Mouse (Mus musculus): ENCODE measurements around the gene Tmem221. TPM values are rescaled to one million over a fixed set of nuclear protein-coding genes. Genes with fewer than 3 reads are reported as not detected.

The Tmem221 gene
- polyA plus RNA-seq, 1 experiment = not detected

DNA sequence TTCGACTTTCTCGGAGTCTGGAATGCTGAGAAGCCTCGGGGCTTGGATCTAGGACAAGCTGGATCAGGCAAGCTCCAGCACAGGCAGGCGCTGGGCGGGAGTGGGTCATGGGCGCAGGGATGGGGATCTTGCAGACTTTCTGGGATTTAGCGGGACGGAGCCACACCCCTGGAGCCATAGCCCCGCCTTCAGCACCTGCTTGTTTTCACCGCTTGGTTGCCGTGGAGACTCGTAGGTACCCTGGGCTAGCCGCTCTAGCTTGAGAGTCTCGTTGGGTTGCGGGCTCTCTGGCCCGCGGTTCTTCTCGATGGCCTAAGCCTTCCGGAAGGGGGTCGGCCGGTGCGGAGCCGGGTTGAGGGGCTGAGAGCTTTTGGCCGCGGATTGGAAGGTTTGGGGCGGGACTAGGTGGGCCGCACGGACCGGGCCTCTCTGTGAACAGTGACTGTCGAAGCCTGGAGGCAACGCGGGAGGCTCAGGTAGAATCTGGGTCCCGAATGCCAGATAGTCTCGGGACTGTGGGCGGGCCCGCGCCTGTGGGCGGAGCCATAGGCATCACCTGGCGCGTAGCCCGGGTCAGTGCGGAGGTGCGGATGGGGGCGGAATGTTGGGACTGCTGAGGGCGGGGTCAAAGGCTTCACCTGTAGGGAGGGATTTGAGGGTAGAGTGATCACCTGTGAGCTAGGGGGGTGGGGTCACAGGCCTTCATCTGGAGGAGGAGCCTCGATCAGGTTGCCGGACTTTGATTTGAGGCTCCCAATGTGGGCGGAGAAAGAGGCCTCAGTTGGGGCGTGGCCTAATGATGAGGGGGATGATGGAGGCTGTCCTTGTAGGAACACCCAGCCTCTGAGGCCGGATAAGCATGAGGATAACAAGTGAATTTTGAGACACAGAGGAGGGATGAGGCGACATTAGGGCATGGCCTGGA, 11.0 kb upstream of the Tmem221 start:
- Histone ChIP-seq H3K27ac (replicated peaks; ENCODE audit: low read depth, low read length) (peak overlapping the region; percentile 88), H3K4me1 (ENCODE audit: control insufficient read depth, insufficient read depth, insufficient read length, low read length) (peaks cover 12% of the 10 kb centered on the region), H3K4me3 (ENCODE audit: insufficient read depth, low read depth, low read length) (peak overlapping the region; percentile 75)

DNA sequence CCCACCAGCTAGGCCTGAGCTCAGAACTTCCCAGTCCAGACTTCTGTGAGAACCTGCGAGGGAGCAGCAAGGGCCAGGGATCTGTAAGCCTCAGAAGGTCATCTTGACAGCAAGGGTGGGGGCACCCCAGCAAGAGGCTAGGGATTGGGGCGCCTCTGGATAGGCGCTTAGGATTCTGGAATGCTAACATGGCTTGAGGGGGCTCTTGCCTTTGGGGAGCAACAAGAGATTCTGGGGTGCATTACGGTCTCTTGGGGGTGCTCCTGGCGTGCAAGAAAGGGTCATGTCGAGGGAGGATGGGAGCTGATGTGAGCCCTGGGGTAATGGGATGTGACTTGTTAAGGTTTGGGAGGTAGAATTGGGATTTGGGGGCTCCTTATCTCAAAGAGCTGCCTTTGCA, 10.3 kb upstream of the Tmem221 start:
- Histone ChIP-seq H3K4me3 (ENCODE audit: insufficient read depth, low read depth, low read length) (peak overlapping the region; percentile 75), H3K4me1 (ENCODE audit: control insufficient read depth, insufficient read depth, insufficient read length, low read length) (peaks cover 12% of the 10 kb centered on the region), H3K27ac (replicated peaks; ENCODE audit: low read depth, low read length) (peak overlapping the region; percentile 88)

DNA sequence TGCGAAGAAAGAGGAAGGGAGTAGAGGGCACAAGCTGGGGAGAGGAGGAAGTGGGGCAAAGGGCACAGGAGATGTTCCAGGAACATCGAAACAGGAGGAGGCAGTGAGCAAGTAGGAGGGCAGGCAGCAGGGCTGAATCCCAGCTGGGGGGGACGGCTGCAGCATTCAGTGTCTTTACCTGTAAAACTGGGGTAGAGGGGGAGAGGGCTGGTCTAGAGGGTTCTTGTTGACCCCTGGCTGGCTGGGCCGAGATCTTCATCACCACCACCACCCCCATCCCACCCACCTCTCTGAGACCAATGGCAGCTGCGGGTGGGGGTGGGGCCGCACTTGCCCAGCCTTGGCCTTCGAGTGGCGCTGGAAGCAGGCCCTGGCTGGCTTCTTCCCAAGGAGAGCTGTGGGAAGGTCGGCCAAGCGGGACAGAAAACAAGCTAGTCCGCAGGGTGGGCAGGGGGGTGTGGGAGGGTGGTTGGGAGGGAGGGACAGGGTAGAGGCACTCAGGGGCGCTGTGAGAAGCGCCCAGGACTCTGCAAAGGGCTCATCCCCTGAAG, 9.8 kb upstream of the Tmem221 start, which contains the start of gene Slc27a1:
Gene Slc27a1 (plus strand): TSS at position 496 of the 551 bp plus-strand sequence.
- Histone ChIP-seq H3K4me3 (ENCODE audit: insufficient read depth, low read depth, low read length) (peak within 1 kb of the TSS; percentile 75), H3K27ac (replicated peaks; ENCODE audit: low read depth, low read length) (peak within 1 kb of the TSS; percentile 90), H3K4me1 (ENCODE audit: control insufficient read depth, insufficient read depth, insufficient read length, low read length) (peaks cover 12% of the 10 kb centered on the region)

DNA sequence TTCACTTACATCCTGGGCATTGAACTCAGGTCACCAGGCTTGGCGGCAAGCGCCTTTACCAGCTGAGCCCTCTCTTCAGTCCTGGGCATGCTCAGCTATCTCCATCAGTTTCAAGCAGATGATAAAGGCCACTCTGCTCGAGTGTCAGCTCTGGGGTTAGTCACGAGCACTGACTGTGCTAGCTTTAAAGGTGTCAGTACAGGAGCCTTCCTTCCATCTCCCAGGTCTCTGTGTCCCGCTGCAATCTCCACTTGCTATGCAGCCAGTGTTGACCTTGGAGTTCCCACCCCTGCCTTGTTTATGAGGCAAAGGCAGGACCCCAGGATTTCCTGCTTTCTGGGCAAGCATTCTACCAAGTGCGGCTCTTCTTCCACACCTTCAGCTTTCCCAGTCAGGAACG, 8.9 kb upstream of the Tmem221 start:
- no peak overlapping the region for H3K4me3 ChIP-seq (ENCODE audit: insufficient read depth, low read depth, low read length)
- H3K27ac ChIP-seq (replicated peaks; ENCODE audit: low read depth, low read length) = peak overlapping the region; percentile 90
- peaks cover 12% of the 10 kb centered on the region for H3K4me1 ChIP-seq (ENCODE audit: control insufficient read depth, insufficient read depth, insufficient read length, low read length)

DNA sequence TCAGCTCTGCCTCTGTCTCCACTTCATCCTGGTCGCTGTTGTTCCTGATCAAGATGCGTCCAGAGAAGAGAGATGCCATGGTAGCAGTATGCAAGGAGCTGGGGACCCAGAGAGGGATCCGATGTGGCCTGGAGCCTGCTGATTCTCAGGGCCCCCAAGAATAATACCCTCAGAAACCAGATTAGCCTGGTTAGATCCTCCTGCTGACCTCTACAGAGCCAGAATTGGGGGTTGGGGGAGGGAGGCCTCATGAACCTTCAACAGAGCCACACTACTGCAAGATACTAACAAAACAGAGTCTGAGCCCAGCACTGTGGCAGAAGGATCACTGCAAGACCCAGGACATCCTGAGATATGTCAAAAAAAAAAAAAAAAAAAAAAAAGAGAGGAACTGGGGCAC, 7.8 kb upstream of the Tmem221 start, which contains the start of gene Nxnl1:
Gene Nxnl1 (minus strand): TSS at position 101 of the 400 bp plus-strand sequence.
- H3K4me3 ChIP-seq (ENCODE audit: insufficient read depth, low read depth, low read length) = no peak within 1 kb of the TSS

DNA sequence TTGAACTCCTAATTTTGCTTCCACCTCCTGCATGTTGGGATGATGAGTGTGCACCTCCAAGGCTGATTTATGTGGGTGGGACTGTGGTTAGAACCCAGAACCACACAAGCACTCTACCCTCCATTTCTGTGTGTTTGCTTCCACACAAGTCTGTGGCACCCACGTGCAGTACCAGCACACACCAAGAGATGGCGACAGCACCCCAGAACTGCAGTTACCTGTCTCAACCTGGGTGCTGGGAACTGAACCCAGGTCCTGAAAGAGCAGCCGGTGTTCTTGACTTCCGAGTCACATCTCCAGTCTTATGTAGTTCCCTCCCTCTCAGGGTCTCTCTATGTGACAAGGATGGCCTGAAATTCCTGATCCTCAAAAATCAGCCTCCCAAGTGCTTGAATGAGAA, 5.3 kb upstream of the Tmem221 start:
- Histone ChIP-seq H3K4me1 (ENCODE audit: control insufficient read depth, insufficient read depth, insufficient read length, low read length) (peaks cover 8% of the 10 kb centered on the region; the same call in 1 of the 2 replicates), H3K27ac (replicated peaks; ENCODE audit: low read depth, low read length) (0 out of 2 replicates have a peak overlapping the region, but pooled peaks have one; percentile 25), H3K4me3 (ENCODE audit: insufficient read depth, low read depth, low read length) (no peak overlapping the region)

More for the DNA sequence above, 7.8 kb upstream of the Tmem221 start, which contains the start of gene Nxnl1:
- H3K4me1 ChIP-seq (ENCODE audit: control insufficient read depth, insufficient read depth, insufficient read length, low read length) = peaks cover 12% of the 10 kb centered on the region
- peak within 1 kb of the TSS; percentile 90 for H3K27ac ChIP-seq (replicated peaks; ENCODE audit: low read depth, low read length)

DNA sequence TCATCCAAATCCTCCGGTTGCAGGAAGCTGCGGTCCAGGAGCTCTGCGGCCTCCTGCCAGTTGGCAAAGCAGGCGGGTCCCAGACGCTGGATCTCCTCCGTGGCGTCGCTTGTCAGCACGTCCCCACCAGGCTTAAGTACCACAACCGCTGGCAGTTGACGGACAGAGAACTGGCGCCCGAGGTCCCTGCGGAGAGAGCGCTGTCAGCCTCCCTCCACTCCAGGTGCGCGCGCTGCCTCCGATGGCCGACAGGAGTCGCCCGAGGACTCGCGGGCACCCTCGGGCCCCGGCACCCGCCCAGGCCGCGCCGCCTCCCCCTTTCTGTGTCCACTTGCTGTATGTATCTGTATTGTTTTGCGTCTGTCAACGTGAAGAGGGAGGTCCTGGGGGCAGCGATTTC, 4.1 kb upstream of the Tmem221 start:
- H3K27ac ChIP-seq (replicated peaks; ENCODE audit: low read depth, low read length) = no peak overlapping the region
- no peak overlapping the region for H3K4me3 ChIP-seq (ENCODE audit: insufficient read depth, low read depth, low read length)
- H3K4me1 ChIP-seq (ENCODE audit: control insufficient read depth, insufficient read depth, insufficient read length, low read length) = peaks cover 7% of the 10 kb centered on the region; the same call in 1 of the 2 replicates

DNA sequence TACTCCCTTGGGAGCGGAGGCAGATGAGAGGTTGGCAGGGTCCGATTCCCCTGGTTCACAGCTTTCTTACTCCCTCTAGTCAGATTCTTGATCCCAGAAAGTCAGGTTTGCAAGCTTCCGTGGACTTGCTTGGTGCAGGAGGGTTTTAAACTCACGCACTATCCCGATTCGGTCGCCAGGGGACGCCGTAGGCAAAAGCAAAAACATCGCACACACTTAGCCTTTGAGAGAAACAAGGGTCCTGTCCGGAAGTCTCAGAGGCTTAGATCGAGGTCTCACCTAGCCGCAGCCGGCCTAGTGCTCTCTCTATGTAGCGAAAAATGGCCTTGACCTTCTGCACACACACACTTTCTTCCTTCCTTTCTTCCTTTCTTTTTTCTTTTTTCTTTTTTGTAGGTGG, 2.7 kb upstream of the Tmem221 start:
- H3K27ac ChIP-seq (replicated peaks; ENCODE audit: low read depth, low read length) = no peak overlapping the region
- no peaks in the 10 kb centered on the region for H3K4me1 ChIP-seq (ENCODE audit: control insufficient read depth, insufficient read depth, insufficient read length, low read length)
- H3K4me3 ChIP-seq (ENCODE audit: insufficient read depth, low read depth, low read length) = no peak overlapping the region

DNA sequence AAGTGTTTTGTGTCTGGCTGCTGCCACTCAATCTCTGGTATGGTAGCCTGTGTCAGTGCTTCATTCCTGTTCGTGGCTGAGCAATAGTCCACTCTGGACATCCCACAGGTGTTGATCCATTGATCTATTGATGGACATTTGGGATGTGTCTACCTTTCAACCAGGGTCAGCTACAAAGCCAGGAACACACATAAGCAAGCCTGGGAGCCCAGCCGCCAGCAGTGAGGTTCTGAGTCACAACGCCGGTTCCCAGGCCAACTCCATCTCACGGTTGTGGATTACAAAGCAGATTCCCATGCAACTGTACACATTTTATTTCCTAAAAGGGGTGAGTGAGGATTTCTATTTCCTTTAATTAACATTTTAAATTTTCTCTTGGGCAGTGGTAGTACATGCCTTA, 2.1 kb upstream of the Tmem221 start:
- no peak overlapping the region for H3K4me3 ChIP-seq (ENCODE audit: insufficient read depth, low read depth, low read length)
- no peaks in the 10 kb centered on the region for H3K4me1 ChIP-seq (ENCODE audit: control insufficient read depth, insufficient read depth, insufficient read length, low read length)
- H3K27ac ChIP-seq (replicated peaks; ENCODE audit: low read depth, low read length) = no peak overlapping the region

DNA sequence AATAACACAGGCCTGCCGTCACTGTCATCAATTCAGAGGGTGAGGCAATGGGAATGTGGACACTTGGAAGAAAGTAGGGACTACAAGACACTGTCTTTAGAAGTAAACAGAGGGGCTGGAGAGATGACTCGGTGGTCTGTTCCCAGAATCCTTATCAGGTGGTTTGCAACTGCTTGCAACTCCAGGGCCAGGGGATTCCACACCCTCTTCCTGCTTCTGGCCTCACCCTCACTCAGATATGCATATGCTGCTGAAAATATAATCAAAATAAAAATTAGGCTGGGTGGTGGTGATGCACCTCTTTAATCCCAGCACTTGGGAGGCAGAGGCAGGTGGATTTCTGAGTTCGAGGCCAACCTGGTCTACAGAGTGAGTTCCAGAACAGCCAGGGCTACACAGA, 1.4 kb upstream of the Tmem221 start:
- H3K27ac ChIP-seq (replicated peaks; ENCODE audit: low read depth, low read length) = no peak overlapping the region
- no peak overlapping the region for H3K4me3 ChIP-seq (ENCODE audit: insufficient read depth, low read depth, low read length)
- H3K4me1 ChIP-seq (ENCODE audit: control insufficient read depth, insufficient read depth, insufficient read length, low read length) = no peaks in the 10 kb centered on the region

DNA sequence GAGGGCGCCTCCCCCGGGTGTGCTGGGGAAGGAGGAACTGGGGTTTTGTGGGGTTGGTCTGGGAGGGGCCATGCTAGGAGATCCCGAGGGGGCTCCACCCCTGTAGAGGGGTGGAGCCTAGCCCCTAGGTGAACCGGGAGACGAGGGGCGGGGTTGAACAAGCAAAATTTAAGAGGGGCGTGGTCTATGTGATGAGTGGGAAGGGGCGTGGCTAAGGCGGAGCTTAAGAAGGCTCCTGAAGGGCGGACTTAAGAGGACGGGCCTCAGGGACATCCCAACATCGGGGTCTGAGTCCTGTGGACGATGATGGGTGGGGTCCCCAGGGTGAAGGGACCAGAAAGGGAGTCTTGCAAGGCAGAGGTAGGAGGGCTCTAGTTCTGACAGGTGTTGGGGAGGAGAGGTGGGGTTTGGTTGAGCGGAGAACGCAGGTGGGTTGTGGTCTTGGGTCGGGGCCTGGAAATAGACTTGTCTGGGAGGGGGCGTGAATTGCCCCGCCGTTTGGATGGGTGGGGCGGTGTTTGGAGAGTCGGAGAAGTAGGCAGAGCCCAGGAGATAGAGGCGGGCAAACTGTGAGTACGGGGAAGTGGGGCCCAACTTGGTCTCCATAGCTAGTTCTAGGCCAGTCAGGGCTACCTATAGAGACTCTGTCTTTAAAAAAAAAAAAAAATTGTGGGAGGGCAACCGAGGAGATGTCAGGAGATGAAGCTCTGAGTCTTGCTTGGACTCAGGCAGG, 453 bp upstream of the Tmem221 start:
- peak overlapping the region; percentile 51 for H3K4me3 ChIP-seq (ENCODE audit: insufficient read depth, low read depth, low read length)
- H3K27ac ChIP-seq (replicated peaks; ENCODE audit: low read depth, low read length) = no peak overlapping the region

DNA sequence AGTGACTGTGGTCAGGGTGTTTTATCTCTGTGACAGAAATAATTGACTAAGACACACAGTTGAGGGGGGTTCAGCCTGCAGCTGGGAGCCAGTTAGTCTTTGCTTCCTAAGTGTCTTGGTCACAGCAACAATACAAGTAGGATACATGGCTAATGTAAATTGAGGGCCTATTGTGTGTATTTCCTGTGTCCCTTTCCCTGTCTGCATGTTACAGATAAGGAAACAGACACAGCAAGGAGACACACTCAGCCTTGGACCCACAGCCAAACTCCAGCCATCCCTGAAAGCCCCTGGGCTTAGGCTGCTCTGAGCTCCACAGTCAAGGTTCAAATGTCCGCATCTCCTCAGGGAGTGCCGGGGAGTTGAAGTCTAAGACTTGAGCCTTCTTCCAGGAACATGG, 4.0 kb downstream of the Tmem221 start:
- H3K4me3 ChIP-seq (ENCODE audit: insufficient read depth, low read depth, low read length) = no peak overlapping the region
- no peaks in the 10 kb centered on the region for H3K4me1 ChIP-seq (ENCODE audit: control insufficient read depth, insufficient read depth, insufficient read length, low read length)
- no peak overlapping the region for H3K27ac ChIP-seq (replicated peaks; ENCODE audit: low read depth, low read length)

More for the DNA sequence above, 453 bp upstream of the Tmem221 start:
- H3K4me1 ChIP-seq (ENCODE audit: control insufficient read depth, insufficient read depth, insufficient read length, low read length) = no peaks in the 10 kb centered on the region

DNA sequence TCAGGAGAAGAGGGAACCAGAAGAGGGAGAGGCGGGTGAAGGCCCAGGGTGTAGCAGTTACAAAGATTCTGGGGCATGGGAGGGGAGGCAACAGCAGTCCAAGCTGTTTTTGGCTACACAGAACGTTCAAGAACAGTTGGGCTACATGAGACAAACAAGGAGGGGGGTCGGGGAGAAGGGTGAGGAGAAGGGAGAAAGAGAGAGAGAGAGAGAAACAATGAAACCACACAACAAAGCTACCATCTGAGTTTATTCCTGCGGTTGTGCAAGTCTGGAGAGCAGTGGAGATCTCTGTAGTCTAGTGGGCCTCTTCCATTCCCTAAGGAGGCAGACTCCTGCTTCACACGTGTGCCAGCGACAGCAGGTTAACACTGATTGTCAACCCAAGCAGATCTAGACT, 4.7 kb downstream of the Tmem221 start:
- Histone ChIP-seq H3K4me3 (ENCODE audit: insufficient read depth, low read depth, low read length) (no peak overlapping the region), H3K4me1 (ENCODE audit: control insufficient read depth, insufficient read depth, insufficient read length, low read length) (no peaks in the 10 kb centered on the region), H3K27ac (replicated peaks; ENCODE audit: low read depth, low read length) (no peak overlapping the region)

DNA sequence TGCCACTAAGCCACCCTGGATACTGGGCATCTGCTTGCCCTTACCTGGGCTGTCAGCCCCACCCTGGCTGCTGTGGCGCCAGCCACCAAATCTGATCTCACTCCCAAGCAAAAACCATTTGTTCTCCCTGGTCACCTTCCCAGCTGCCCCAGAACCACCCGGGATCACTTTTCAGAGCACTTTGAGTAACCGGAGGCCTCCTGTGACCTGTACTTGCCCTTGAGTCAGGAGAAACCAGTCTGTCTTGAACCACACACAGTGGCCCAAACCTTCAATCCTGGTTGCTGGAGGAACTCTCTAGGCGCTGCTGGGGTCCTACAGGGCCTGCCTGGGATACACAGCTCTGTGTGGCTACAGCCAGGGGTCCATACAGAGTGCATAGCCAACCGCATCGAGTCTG, 5.9 kb downstream of the Tmem221 start:
- Histone ChIP-seq H3K4me1 (ENCODE audit: control insufficient read depth, insufficient read depth, insufficient read length, low read length) (no peaks in the 10 kb centered on the region), H3K27ac (replicated peaks; ENCODE audit: low read depth, low read length) (no peak overlapping the region)

DNA sequence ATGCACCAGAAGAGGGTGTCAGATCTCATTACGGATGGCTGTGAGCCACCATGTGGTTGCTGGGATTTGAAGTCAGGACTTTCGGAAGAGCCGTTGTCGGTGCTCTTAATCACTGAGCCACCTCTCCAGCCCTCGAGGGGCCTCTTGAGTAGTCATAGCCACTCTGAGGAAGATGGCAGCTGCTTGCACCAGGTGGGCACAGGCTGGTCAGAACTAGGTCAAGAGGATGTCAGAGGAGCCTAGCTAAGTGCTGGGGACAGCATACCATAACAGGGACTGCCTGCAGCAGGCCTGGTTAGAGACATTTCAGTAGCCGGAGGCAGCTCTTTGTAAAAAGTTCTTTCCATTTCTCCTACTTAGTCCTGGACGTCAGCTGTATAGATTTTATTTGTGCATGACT, 7.9 kb downstream of the Tmem221 start:
- Histone ChIP-seq H3K4me3 (ENCODE audit: insufficient read depth, low read depth, low read length) (no peak overlapping the region), H3K4me1 (ENCODE audit: control insufficient read depth, insufficient read depth, insufficient read length, low read length) (no peaks in the 10 kb centered on the region), H3K27ac (replicated peaks; ENCODE audit: low read depth, low read length) (no peak overlapping the region)

More for the DNA sequence above, 5.9 kb downstream of the Tmem221 start:
- H3K4me3 ChIP-seq (ENCODE audit: insufficient read depth, low read depth, low read length) = no peak overlapping the region
